Mouse (Mus musculus): Measurements from ENCODE around the gene Ccl2. TPM values are rescaled to one million over a fixed set of nuclear protein-coding genes. Genes with fewer than 3 reads are reported as not detected.
A peak's percentile ranks its signal among the peaks of the same experiment; 100 is the strongest.

Ccl2 gene
- polyA plus RNA-seq, 1 experiment, result 4.0 TPM

DNA sequence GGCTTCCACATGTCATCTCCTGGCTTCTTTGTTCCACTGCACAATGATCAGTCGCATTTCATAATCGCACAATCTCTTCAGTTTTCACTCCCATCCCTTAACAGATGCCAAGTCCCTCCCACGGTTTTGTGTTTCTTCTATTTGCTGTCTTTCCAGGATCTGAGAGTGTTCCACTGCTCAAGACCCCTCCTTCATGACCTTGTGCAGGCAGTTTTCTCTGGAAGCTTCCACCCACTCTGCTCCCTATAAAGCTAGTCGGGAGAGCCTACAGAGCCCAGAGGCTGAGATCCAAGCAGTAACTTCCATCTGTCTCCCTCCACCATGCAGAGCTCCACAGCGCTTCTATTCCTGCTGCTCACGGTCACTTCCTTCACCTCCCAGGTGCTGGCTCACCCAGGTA, 22.3 kb downstream of the Ccl2 start, which contains the start of gene Ccl11:
Ccl11 (plus strand) TSS at position 178 of the 400 bp plus-strand sequence.
- no peak within 1 kb of the TSS for H3K27ac ChIP-seq (ENCODE audit: insufficient read depth, low read depth, low read length)

DNA sequence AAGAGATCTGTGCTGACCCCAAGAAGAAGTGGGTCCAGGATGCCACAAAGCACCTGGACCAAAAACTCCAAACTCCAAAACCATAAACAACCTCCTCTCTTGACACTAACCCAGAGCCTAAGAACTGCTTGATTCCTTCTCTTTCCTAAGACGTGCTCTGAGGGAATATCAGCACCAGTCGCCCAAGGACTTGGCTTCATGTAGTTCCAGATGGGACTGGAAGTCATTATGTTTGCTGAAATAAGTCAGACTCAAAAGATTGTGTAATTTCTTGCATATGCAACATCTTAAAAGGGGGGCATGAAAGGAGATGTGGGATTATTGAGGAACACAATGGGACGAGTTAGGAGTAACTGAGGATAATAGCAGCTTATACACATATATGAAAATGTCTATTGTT, 26.9 kb downstream of the Ccl2 start:
- Histone ChIP-seq H3K27ac (ENCODE audit: insufficient read depth, low read depth, low read length) (no peak overlapping the region), H3K4me3 (ENCODE audit: insufficient read depth, low read length) (no peak overlapping the region)
- TF ChIP-seq CTCF (IDR thresholded peaks at IDR 0.05; ENCODE audit: low read depth, low read length), result no peak
- no peak for TF ChIP-seq POLR2A (IDR thresholded peaks at IDR 0.05; ENCODE audit: borderline replicate concordance, low read depth, low read length)

More for the DNA sequence above, 22.3 kb downstream of the Ccl2 start, which contains the start of gene Ccl11:
- Histone ChIP-seq H3K4me3 (ENCODE audit: insufficient read depth, low read length) (no peak within 1 kb of the TSS), H3K4me1 (ENCODE audit: control insufficient read depth, insufficient read depth, low read length) (peaks cover 3% of the 10 kb centered on the region; the same call in 1 of the 2 replicates)
- TF ChIP-seq POLR2A (IDR thresholded peaks at IDR 0.05; ENCODE audit: borderline replicate concordance, low read depth, low read length) (no peak), CTCF (IDR thresholded peaks at IDR 0.05; ENCODE audit: low read depth, low read length) (no peak)

DNA sequence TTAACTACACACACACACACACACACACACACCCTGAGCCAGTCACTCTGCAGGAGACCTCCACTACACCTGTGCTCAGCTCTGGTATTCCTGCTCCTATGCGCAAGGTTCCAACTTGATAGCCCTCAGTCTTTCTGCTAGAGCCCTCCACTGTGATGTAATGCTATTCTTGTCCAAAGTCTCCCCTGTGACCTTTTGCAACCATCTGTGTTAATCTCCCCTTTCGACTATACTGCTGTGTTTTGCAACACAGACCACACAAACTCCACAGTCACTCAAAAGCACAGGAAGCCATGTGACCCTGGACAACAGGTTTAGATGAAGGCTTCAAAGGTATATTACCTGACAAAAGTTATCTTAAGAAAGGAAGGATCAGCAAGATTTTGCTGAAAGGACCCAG, 28.1 kb downstream of the Ccl2 start:
- Histone ChIP-seq H3K27ac (ENCODE audit: insufficient read depth, low read depth, low read length) (no peak overlapping the region), H3K4me1 (ENCODE audit: control insufficient read depth, insufficient read depth, low read length) (peaks cover 12% of the 10 kb centered on the region), H3K4me3 (ENCODE audit: insufficient read depth, low read length) (no peak overlapping the region)
- TF ChIP-seq POLR2A (IDR thresholded peaks at IDR 0.05; ENCODE audit: borderline replicate concordance, low read depth, low read length) (no peak), CTCF (IDR thresholded peaks at IDR 0.05; ENCODE audit: low read depth, low read length) (no peak)

More for the DNA sequence above, 26.9 kb downstream of the Ccl2 start:
- peaks cover 12% of the 10 kb centered on the region for H3K4me1 ChIP-seq (ENCODE audit: control insufficient read depth, insufficient read depth, low read length)

DNA sequence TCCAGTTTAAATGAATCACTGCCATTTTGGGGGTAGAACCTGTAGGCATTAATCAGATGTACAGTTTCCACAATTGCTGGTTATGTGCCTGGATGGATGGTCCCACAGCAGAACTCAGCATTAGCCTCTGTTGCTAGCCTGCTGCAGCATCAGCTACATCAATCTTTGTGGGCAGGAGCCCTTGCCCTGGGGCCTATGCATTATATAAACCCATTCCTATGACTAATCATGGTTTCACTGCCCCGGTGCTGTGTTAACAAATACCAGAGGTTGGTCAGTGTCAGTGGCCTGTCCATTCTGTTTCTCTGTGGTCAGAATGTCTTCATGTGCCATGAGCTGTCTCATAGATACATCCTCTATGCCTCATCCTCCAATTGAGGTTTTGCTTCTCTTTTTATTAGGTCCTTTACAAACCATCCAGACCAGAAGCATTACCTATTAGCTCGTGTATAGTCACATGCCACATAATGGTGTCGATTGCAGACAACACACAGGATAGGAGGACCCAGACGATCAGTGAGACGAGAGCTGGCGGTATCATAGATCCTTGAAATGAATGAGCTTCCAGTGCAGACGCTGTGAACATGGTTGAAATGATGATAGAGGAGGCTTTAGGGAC, 31.7 kb downstream of the Ccl2 start:
- Histone ChIP-seq H3K27ac (ENCODE audit: insufficient read depth, low read depth, low read length) (no peak overlapping the region), H3K4me3 (ENCODE audit: insufficient read depth, low read length) (no peak overlapping the region), H3K4me1 (ENCODE audit: control insufficient read depth, insufficient read depth, low read length) (peaks cover 14% of the 10 kb centered on the region)
- TF ChIP-seq CTCF (IDR thresholded peaks at IDR 0.05; ENCODE audit: low read depth, low read length) (no peak), POLR2A (IDR thresholded peaks at IDR 0.05; ENCODE audit: borderline replicate concordance, low read depth, low read length) (no peak)

DNA sequence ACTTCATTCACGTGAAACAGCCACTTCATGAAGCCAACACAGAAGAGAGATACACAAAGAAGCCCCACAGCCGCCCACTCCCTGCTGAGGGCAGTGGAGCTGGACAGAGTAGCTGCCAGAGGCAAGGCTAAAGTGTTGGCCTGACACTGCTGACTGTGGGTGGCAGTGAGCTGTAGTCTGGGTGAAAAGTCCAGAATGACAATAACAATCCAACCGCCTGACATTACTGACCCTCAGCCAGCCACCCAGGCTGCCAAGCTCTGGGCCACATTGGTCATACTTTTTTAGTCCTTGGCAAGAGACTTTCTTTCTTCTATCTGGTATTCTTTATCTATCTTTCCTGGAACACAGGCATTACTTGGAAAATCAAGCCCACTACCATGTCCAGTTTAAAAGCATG, 35.7 kb downstream of the Ccl2 start:
- TF ChIP-seq POLR2A (IDR thresholded peaks at IDR 0.05; ENCODE audit: borderline replicate concordance, low read depth, low read length) (no peak), CTCF (IDR thresholded peaks at IDR 0.05; ENCODE audit: low read depth, low read length) (no peak)
- Histone ChIP-seq H3K4me1 (ENCODE audit: control insufficient read depth, insufficient read depth, low read length) (peaks cover 27% of the 10 kb centered on the region), H3K27ac (ENCODE audit: insufficient read depth, low read depth, low read length) (no peak overlapping the region), H3K4me3 (ENCODE audit: insufficient read depth, low read length) (no peak overlapping the region)

DNA sequence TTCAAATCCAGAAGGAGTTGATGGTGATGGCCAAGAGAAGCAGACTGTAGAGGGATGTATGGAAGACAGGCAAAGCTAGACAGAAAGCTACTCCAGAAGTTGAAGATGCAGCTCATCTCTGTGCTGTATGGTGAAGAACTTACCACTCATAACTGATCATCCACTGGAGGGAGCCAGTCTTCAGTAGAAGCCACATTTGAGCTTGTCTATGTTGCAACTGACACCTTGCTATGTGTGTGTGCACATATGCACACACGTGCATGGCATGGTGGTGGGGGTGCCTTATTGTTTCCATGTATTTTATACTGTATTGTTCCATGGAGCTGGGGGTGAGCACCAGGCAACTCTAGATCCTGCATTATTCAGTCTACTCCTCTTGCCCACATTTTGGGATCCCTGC, 37.0 kb downstream of the Ccl2 start:
- H3K27ac ChIP-seq (ENCODE audit: insufficient read depth, low read depth, low read length), result no peak overlapping the region
- TF ChIP-seq POLR2A (IDR thresholded peaks at IDR 0.05; ENCODE audit: borderline replicate concordance, low read depth, low read length) (no peak), CTCF (IDR thresholded peaks at IDR 0.05; ENCODE audit: low read depth, low read length) (no peak; the same call in 1 of the 2 replicates)
- peaks cover 23% of the 10 kb centered on the region for H3K4me1 ChIP-seq (ENCODE audit: control insufficient read depth, insufficient read depth, low read length)
- H3K4me3 ChIP-seq (ENCODE audit: insufficient read depth, low read length), result no peak overlapping the region

DNA sequence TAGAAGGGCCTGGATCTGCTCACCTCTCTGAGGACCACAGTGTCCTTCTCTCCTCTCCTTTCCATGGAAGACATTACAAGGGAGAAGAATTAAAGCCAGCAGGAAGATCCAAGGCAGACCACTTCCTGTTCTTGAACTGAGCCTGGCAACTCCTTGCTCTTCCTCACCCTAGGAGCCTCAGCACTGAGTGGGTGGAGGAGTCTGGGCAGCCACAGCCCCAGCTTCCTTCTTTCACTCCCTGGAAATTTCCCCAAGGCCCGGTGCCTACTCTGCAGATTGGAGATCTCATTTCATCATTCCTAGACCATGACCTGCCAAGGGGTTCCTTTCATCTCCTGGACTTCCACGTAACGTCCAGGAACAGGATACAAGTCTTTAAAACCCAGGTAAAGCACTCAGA, 37.6 kb downstream of the Ccl2 start:
- Histone ChIP-seq H3K4me1 (ENCODE audit: control insufficient read depth, insufficient read depth, low read length) (peaks cover 28% of the 10 kb centered on the region), H3K27ac (ENCODE audit: insufficient read depth, low read depth, low read length) (peak overlapping the region; percentile 40), H3K4me3 (ENCODE audit: insufficient read depth, low read length) (no peak overlapping the region)
- no peak for TF ChIP-seq POLR2A (IDR thresholded peaks at IDR 0.05; ENCODE audit: borderline replicate concordance, low read depth, low read length)
- no peak for TF ChIP-seq CTCF (IDR thresholded peaks at IDR 0.05; ENCODE audit: low read depth, low read length)

DNA sequence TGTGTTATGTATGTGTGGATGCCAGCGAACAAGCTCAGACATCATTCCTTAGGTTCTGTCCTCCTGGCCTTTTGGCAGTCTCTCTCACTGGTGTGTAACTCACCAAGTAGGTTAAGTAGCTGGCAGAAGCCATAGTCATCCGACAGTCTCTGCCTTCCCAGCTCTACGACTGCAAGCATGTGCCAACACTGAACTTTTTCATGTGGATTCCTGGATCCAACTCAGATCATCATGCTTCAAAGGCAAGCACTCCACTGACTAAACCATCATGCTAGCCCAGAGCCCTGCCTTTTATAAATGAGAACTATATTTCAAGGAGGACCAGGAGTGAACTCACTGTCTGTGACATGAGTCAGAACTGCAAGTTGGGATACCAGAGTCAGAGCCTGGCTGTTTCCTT, 38.3 kb downstream of the Ccl2 start:
- Histone ChIP-seq H3K4me3 (ENCODE audit: insufficient read depth, low read length) (no peak overlapping the region), H3K4me1 (ENCODE audit: control insufficient read depth, insufficient read depth, low read length) (peaks cover 31% of the 10 kb centered on the region), H3K27ac (ENCODE audit: insufficient read depth, low read depth, low read length) (no peak overlapping the region)
- TF ChIP-seq CTCF (IDR thresholded peaks at IDR 0.05; ENCODE audit: low read depth, low read length) (no peak), POLR2A (IDR thresholded peaks at IDR 0.05; ENCODE audit: borderline replicate concordance, low read depth, low read length) (no peak)

DNA sequence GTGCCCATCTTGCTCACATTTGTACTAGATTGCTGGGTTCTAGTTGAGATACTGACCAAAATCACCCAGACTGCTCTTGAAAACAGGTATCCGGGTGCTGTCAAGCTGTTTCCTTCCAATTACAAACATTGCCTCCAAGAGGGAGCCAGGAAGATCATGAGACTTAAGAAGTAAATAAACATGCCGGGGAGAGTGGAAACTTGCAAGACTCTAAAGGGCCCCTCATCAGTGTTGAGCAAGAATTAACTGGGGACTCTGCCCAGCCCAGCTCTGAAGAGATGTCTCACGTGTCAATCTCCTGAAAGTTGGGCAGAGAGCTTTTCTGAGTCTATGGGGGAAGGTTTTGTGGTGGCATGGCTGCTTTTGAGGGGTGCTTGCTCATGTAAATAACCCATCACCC, 41.7 kb downstream of the Ccl2 start:
- Histone ChIP-seq H3K4me3 (ENCODE audit: insufficient read depth, low read length) (no peak overlapping the region), H3K27ac (ENCODE audit: insufficient read depth, low read depth, low read length) (no peak overlapping the region), H3K4me1 (ENCODE audit: control insufficient read depth, insufficient read depth, low read length) (peaks cover 39% of the 10 kb centered on the region)
- no peak for TF ChIP-seq CTCF (IDR thresholded peaks at IDR 0.05; ENCODE audit: low read depth, low read length)
- TF ChIP-seq POLR2A (IDR thresholded peaks at IDR 0.05; ENCODE audit: borderline replicate concordance, low read depth, low read length), result no peak

DNA sequence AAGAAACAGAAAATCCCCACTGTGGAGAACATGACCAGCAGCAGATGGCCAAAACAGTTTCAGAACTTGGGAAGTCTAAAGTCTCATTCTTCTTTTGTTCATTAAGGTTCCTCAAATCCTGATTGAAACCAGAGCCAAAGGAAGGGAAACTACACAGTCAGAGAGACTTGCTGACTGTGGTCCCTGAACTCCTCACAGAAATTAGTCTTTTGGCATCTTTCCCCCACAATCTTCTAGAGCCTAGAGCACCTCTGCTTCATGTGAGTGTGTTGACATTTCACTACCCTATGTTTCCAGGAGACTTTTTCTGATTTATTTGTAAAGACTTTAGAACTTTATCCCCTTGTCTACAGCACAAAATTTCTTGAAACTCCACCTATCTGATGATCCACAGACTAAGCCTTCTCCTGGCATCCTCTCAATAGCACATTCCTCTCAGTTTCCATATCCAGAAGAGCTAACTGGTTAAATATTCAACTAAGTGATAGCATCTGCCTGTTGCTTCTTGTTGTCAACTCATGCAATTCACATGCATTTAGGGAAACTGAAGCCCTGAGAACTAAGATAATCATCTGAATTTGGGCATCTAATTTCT, 42.9 kb downstream of the Ccl2 start:
- no peak overlapping the region for H3K27ac ChIP-seq (ENCODE audit: insufficient read depth, low read depth, low read length)
- TF ChIP-seq CTCF (IDR thresholded peaks at IDR 0.05; ENCODE audit: low read depth, low read length), result no peak
- TF ChIP-seq POLR2A (IDR thresholded peaks at IDR 0.05; ENCODE audit: borderline replicate concordance, low read depth, low read length), result no peak
- peaks cover 29% of the 10 kb centered on the region for H3K4me1 ChIP-seq (ENCODE audit: control insufficient read depth, insufficient read depth, low read length)
- no peak overlapping the region for H3K4me3 ChIP-seq (ENCODE audit: insufficient read depth, low read length)

Measured in bone marrow macrophage, adult 2 months (primary cell).